Mouse (Mus musculus) colon, adult 2 months (tissue): Measurements from ENCODE around the gene Cdk5r1. TPM values are rescaled to one million over a fixed set of nuclear protein-coding genes. Genes with fewer than 3 reads are reported as not detected.

Source experiments
- polyA plus RNA-seq: library from polyadenylated mRNA; depleted of rRNA; stranded (reverse); fragments of >200 nt; gene quantifications from 2 replicates; pipeline ENCODE4 v1.2.3, GENCODE M21; 2012; rRNA removed

The Cdk5r1 gene
- polyA plus RNA-seq, result 0.66 and 0.98 TPM in 2 replicates

DNA sequence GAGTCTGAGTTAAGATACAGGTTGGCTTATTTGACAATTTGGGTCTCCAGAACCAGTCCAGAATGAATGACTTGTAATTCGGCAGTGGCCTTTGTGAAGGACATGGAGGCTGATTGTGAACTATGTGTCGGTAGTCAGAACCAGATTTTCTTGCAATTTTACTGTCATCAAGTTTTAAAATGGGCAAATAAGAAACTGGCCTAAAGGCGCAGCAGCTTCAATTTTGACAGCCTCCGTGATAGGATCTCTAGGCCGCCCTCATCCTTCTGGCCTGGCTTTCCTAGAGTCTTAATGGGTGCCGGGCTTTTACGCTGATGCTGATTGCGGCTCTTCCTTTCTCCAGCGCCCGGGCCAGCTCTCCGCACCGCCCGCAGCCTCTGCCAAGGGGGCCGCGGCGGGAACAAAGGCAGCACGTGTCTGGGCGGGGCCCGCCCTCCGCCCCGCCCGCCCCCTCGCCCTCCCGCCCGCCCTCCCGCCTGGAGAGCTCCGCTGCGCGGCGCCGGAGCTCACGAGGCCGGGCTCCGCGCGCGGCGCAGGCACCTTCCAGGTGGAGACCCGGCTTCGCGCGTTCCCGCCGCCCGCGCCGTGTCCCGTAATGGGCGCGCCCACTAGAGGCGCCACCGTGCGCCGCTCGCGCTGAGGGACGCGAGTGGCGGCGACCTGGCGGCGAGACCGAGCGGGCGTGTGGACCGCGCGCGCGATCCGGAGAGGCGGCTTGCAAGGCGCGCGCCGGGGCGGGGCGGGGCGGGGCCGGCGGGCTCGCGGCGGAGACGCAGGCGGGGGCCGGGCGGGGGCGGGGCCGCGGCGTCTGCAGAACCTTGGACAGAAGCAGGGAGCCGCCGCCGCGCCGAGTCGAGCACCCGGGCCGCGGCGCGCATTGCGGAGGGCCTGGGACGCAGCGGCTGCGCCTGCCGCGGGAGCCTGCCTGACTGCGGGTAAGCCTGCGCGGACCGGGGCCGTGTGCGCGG is at the start of gene Cdk5r1:
Gene Cdk5r1 (plus strand): TSS at position 802 of the 968 bp plus-strand sequence.

DNA sequence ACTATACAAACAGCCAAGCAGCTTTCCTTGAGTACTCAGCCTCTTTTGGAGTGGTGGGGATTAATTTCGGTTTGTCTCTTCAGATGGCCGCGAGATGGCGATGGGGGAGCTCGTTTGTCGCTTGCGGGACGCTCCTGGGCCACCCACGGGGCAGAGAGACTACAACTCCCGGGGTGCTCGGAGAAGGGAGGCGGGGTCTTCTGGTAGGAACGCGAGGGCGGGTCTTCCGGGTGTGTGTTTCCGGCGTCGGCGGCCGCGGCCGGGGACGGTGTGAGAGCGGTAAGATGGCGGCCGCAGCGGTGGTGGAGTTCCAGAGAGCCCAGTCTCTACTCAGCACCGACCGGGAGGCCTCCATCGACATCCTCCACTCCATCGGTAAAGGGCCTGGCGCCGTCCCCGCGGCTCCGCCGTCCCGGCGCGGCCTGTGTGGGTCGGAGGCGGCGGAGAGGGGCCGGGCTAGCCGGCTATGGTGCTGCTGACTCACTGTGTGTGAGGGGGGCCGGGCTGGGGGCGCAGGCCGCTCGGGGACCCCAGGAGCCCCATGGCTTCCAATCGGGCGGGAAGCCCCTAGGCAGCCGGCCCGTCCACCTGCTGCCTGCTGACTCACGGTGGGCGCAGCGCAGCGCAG is 48.3 kb upstream of the Cdk5r1 start, which contains the start of gene Psmd11:
Gene Psmd11 (plus strand): TSS at position 235 of the 628 bp plus-strand sequence.

Other genes starting within 250 kb of the Cdk5r1 start
- 5.1 and 5.9 TPM in 2 replicates for gene Rhbdl3, start 176.1 kb upstream of the Cdk5r1 start, polyA plus RNA-seq
- gene 5730455P16Rik, start 99.0 kb upstream of the Cdk5r1 start, polyA plus RNA-seq, result 2.2 and 3.4 TPM in 2 replicates
- 58.5 and 58.9 TPM in 2 replicates for gene Zfp207, start 93.7 kb upstream of the Cdk5r1 start, polyA plus RNA-seq
- 26.5 and 29.8 TPM in 2 replicates for gene Psmd11, start 48.4 kb upstream of the Cdk5r1 start, polyA plus RNA-seq